Mouse (Mus musculus) layer of hippocampus, adult 8-10 months (tissue): ENCODE measurements at regions not wholly inside any gene's neighbourhood (a gene's known extent, or its start where the extent isn't known, plus 50 kb on each side); places are given as distances from the start of the nearest gene placed in this dataset.

ENCODE experiments used
- DNase-seq, 2 experiments: peaks; one replicate each; pipeline ENCODE4 v3.0.0; 2022; ENCODE audit warnings: low spot score in 2 of 2

DNA sequence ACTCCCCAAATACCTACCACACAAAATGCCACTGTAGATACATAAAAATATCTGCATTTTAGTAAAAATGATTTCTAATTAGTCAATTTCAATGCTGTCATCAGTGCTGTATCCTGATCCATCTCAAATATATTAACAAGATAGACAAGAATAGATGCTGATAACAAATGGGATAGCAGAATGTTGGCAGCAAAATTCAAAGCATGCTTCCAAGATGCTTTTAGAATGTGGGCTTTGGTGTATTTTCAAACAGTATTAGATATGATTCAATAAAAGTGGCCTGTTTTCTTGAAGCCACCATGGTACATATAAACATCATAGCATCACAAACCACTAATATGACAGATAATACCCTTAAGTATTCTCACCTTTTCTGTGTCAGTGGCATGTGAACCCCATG is 597.6 kb downstream of the Cenpc1 start:
- DNase-seq: peak; percentile 5 to 9

- no peak for DNase-seq
Measured at GRCm38 (mm10) chr5:85467151-85467550, 598.2 kb downstream of the Cenpc1 start.
